Mouse (Mus musculus): ENCODE data around the gene Dpyd.

Gene Dpyd

DNA sequence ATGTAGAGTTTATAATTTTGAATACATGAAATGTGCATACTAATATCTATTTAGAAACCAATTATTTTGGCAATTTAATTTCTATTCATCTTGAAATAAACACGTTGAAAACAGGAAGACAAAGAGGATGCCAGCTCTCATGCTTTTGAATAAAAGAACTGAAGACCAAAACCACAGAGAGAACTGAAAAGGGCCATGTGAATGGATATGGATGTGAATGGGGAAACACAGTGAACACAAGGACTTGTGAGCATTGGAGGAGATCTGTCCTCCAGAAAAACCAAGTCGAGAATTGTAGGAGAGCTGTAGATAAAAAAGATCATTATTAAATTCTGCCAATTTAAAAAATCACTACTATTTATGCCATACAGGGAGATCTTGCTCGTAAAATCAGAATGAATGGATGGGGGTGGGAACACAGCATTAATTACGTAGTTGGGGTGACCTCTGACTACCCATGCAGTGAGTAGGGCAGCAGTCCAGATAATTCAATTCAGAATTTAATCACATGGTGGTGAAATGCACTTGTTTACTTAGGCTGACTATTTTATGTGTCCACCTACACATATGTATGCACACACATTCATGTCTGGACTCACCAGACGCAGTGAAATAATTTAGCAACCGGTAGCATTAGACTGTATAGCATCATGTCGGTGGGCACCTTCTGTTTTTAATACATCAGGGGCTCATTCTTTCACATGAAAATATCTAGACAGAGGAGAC, 114.3 kb downstream of the Dpyd start:
- no peak for DNase-seq (ENCODE audit: low spot score)

DNA sequence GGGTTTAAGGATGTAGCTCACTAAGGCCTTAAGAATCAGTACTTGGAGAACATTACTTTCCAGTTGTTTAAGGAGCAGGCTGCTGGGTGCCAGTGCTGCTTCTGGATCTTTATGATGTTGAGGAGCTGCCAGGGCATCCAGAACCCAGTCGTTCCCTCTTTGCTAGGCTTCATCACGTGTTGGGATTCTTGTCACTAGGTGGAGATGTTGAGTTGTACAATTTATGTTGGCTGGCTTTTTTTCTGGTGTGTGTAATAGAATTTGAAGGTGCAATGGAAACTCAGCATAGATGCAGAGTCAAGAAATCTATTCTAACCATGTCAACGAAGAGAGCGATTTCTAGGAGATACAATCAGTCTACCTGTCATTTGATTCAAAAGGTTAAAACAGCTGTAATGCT, 118.9 kb downstream of the Dpyd start:
- no peak for DNase-seq (ENCODE audit: low spot score)

DNA sequence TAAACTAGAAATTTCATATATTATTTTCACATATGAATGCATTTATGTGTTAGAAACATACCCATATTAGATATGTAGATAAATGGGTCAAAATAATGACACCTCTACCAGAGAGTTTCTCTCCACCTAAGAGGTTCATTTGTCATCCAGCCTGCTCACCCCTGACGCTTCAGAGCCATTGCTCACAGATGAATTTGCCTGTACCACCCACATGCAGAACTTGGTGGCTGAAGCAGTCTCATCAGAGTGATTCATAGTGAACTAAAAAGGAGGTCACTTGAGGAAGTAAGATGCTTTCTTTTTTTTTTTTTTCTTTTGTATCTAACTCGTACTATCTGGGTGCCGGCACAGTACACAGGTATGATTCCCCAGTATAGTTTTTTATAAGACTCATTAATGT, 188.3 kb downstream of the Dpyd start:
- DNase-seq (ENCODE audit: low spot score) = no peak

DNA sequence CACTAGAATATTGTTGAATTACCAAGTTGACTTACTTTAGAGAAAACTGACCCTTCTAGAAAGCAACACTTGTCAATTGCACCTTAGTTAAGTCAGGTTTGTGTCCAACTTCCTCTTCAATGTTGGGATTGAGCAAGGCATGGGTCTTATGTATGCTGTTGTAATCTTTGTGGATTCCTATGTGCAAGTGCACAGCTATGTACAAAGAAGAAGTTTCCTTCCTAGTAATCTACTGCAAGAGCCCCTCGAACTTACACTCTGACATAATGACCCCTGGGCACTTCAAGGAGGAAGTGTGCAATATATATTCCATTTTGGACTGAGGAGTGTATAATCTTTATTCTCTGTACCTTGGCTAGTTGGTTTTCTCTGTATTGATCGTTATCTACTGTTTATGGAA, 191.7 kb downstream of the Dpyd start:
- no peak for DNase-seq (ENCODE audit: low spot score)

DNA sequence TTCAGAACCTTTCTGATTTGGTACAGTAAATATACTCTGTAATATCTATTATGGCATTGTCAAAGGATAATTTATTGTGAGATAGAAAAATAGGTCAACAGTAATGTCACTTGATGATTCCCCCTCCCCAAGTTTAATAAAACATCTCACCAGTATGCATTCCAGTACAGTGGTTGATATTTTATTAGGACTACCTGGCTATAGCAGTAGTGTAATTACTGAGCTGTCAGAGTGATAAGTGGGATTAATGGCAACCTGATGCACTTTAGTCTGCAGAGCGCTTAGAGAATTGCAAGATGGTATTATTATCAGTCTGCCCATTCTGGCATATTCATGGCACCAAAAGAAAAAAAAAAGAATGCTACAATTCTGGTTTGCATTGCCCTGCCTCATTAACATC, 194.2 kb downstream of the Dpyd start:
- DNase-seq (ENCODE audit: low spot score) = no peak

- DNase-seq (ENCODE audit: low spot score) = no peak
These were observed 251.0 kb downstream of the Dpyd start for GRCm38 (mm10) chr3:118812885-118813284.

- no peak for DNase-seq (ENCODE audit: low spot score)
These were observed 288.9 kb downstream of the Dpyd start for GRCm38 (mm10) chr3:118850613-118851527.

DNA sequence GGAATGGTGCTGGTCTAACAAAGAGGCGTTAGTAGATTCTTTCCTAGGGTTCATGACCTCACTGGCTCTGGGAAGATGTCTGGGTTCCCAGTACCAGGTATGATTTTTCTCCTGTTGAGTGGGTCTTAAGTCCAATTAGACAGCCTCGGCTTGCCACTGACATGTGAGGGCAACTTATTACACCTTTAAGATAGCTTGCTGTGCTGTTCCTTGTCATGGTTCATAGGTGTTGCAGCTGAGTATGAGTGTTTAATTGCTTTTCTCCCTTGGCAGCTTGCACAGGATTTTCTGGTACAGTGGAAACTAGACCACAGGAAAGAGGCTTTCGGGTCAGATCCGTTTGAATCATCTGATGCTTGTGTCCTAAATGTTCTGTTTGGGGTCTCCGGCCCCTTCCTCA, 290.8 kb downstream of the Dpyd start:
- no peak for DNase-seq (ENCODE audit: low spot score)

- DNase-seq (ENCODE audit: low spot score) = no peak
These were observed 293.5 kb downstream of the Dpyd start for GRCm38 (mm10) chr3:118855411-118855810.

- DNase-seq (ENCODE audit: low spot score) = no peak
These were observed 307.5 kb downstream of the Dpyd start for GRCm38 (mm10) chr3:118869113-118870107.

- no peak for DNase-seq (ENCODE audit: low spot score)
These were observed 313.9 kb downstream of the Dpyd start for GRCm38 (mm10) chr3:118875871-118876270.

DNA sequence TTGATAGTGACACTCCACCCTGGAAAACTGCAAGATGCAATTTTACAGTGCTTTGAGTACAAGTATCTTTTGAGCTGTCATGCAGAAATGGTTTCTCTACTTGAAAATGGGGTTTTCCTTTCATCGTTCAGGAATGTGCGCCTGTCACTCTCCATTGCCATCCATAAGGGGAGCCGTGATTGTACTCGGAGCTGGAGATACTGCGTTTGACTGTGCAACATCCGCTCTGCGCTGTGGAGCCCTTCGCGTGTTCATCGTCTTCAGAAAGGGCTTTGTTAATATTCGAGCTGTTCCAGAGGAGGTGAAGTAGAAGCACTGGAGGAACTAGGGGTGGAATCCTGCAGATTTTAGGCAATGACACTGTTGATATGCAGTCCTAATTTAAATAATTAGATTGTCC, 337.1 kb downstream of the Dpyd start:
- no peak for DNase-seq (ENCODE audit: low spot score)

- DNase-seq (ENCODE audit: low spot score) = no peak
These were observed 429.4 kb downstream of the Dpyd start for GRCm38 (mm10) chr3:118991312-118991711.

DNA sequence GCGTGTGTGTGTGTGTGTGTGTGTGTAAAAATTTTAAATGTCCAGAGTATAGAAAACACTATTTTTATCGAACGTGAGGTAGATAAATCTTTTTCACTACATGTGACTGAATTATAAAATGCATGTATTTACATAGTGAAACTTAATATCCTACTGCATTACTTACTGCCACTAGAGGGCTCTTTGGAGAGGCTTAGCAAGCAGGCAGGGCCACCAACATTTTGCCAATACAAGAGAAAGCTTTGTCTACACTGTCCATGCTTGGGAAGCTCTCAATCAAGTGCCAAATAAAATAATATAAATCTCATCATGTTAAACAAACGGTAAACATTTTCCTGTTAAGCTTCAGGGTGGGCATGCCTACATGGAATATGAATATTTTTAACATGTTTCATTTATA, 429.9 kb downstream of the Dpyd start:
- no peak for DNase-seq (ENCODE audit: low spot score)

DNA sequence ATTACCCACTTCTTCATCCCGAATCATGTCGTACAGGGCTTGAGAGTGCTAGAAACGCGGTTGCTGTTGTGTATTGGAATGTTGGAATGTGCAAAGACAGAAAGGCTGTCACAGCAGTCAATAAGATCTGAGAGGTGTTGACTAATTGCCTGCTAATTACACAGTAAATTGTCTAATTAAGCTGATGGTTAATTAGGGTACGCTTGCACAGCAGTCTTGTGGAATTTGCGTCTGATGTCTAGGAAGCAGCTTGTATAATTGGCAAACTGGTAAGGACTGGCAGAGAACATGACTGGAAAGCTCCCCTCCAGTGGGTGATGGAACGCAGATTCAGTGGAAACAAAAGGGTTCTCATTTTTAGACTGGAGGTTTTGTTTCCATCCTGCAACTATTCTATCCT, 459.3 kb downstream of the Dpyd start:
- no peak for DNase-seq (ENCODE audit: low spot score)

- no peak for DNase-seq (ENCODE audit: low spot score)
These were observed 480.7 kb downstream of the Dpyd start for GRCm38 (mm10) chr3:119042611-119043010.

DNA sequence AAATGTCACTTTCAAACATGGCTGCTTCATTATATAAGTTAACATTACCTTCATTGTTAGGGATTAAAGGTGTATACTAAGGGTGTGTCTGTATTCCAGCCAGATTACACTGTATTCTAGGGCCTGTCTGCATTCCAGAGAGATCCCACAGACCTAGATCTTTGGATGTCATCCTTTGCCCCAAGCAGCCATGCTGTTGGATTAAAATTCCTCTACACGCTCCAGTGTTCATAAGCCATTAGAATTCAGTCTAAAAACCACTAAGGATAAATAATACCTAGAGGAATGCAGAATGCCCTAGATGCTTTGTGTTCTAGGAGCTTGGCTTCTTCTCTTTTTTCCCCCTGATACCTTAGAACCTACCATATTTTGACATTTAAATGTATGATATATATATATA, 494.2 kb downstream of the Dpyd start:
- no peak for DNase-seq (ENCODE audit: low spot score)

DNA sequence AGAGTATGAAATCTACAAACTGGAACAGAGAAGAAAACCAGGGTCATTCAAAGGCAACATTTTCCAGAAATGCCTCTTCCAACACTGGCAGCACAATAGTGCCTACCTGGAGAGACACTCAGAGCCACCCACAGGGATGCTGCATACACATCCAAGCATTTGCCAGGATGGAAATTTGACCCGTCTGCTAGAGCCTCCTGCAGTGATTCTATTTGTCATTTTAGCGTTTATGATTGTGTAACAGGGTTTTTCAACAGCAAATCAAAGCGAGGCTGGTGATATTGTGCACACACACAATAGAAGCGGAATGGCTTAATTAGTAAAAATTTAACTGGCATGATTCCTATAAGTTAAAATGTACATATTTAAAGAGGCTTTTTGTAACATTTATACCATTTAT, 501.3 kb downstream of the Dpyd start:
- no peak for DNase-seq (ENCODE audit: low spot score)

- no peak for DNase-seq (ENCODE audit: low spot score)
These were observed 501.7 kb downstream of the Dpyd start for GRCm38 (mm10) chr3:119063642-119064041.

DNA sequence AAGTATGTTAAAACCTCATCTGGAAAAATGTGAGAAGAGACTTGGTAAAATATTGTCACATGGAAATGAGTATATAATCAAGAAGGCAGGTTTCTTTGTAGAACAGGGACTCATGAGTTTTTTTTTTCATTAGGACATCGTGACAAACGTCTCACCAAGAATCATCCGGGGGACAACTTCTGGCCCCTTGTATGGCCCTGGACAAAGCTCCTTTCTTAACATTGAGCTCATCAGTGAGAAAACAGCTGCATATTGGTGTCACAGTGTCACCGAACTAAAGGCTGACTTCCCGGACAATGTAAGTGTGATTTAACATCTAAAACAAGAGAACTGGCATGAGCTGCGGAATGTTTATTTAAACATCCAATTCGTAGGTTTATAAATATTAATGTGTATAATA, 502.8 kb downstream of the Dpyd start:
- DNase-seq (ENCODE audit: low spot score) = no peak

- DNase-seq (ENCODE audit: low spot score) = no peak
These were observed 505.3 kb downstream of the Dpyd start for GRCm38 (mm10) chr3:119067221-119067620.

DNA sequence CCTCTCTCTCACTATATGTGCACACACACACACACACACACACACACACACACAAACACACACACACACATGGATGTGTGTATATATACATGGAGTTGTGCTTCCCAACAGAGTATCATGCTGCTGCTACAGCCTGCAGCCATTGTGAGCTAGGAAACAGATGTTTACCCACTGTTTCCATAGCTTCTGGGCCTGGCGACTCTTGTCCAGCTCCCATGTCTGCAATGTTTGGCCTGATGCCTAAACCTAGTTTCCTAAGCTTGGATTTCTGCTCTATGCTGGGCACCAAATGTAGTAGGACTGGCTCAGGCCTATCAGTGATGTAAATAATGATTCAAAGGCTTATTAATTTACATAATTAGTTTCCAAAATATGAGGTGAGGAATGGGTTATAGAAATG, 524.7 kb downstream of the Dpyd start:
- DNase-seq (ENCODE audit: low spot score) = no peak

All from urinary bladder, postnatal 25 days (tissue).